Mouse (Mus musculus): ENCODE data around the gene Frs3.

DNA sequence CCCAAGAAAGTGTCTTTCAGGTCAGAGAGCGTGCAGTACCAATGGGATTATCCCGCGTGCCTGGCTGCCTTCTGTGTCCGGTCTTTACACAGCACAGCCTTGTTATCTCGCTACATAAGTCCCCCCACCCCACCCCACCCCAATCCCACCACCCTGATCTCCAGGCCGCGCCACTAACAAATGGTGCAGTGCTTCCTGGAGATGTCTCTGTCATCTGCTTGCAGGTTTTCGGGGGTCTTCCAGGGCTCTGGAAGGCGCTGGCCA lies 554 bp upstream of the Frs3 start, which contains the start of gene Tomm6:
- TF ChIP-seq CTCF (IDR thresholded peaks at IDR 0.05; ENCODE audit: low read depth) (no peak), EP300 (IDR thresholded peaks at IDR 0.05; ENCODE audit: low read depth) (no peak)

All from liver, embryonic 14.5 days (tissue).